Mouse (Mus musculus) spleen, adult 2 months (tissue): ENCODE measurements around the gene 1700020N01Rik. TPM values are rescaled to one million over a fixed set of nuclear protein-coding genes. Genes with fewer than 3 reads are reported as not detected.

Experiments
- DNase-seq, 2 experiments: peaks; one replicate each; pipeline versions ENCODE4 v3.0.0 to v3.0.0-alpha.2; 2012 to 2021; ENCODE audit warnings: low spot score in 2 of 2, low read depth in 1 of 2
- H3K27ac ChIP-seq: fragments of 200-500 bp; 2 replicates; pipeline ENCODE4 v1.5.1; 2012; ENCODE audit warnings: low read length, inconsistent platforms; ENCODE audit not compliant: insufficient read depth
- H3K27me3 ChIP-seq: fragments of 200-500 bp; 2 replicates; pipeline ENCODE4 v1.6.1; 2012; ENCODE audit warnings: mild to moderate bottlenecking, moderate library complexity, low read length, inconsistent platforms; ENCODE audit not compliant: control insufficient read depth, insufficient read depth
- H3K36me3 ChIP-seq: fragments of 200-500 bp; 2 replicates; pipeline ENCODE4 v1.6.1; 2012; ENCODE audit warnings: mild to moderate bottlenecking, low read length, inconsistent platforms; ENCODE audit not compliant: control insufficient read depth, insufficient read depth
- H3K4me1 ChIP-seq: fragments of 200-500 bp; 2 replicates; pipeline ENCODE4 v1.6.1; 2011; ENCODE audit warnings: inconsistent platforms; ENCODE audit not compliant: control insufficient read depth, insufficient read depth, insufficient read length
- H3K4me3 ChIP-seq: fragments of 200-500 bp; 2 replicates; pipeline ENCODE4 v1.5.1; 2011; ENCODE audit warnings: mild to moderate bottlenecking, inconsistent platforms; ENCODE audit not compliant: insufficient read depth, insufficient read length; ENCODE audit errors: extremely low read depth
- CTCF ChIP-seq: fragments of 200-500 bp; IDR thresholded peaks from 2 replicates; pipeline ENCODE4 v1.5.1; 2011; ENCODE audit warnings: mild to moderate bottlenecking, inconsistent platforms; ENCODE audit not compliant: insufficient read depth, insufficient read length, insufficient replicate concordance; ENCODE audit errors: extremely low read depth
- POLR2A ChIP-seq: fragments of 200-500 bp; IDR thresholded peaks from 2 replicates; pipeline ENCODE4 v1.6.1; 2011; ENCODE audit warnings: low read depth, low read length, inconsistent platforms
- WGBS: fragments of 180-500 bp; shearing (Covaris S2); methylation state at CpG from one replicate; pipeline ENCODE4 v1.1.7; 2018; 5-methylcytosine and 5-hydroxymethylcytosine counted together
- polyA plus RNA-seq: library from polyadenylated mRNA; depleted of rRNA; stranded (reverse); fragments of >200 nt; gene quantifications from 2 replicates; pipeline ENCODE4 v1.2.3, GENCODE M21; 2012

The 1700020N01Rik gene
- polyA plus RNA-seq, 1 experiment: not detected

DNA sequence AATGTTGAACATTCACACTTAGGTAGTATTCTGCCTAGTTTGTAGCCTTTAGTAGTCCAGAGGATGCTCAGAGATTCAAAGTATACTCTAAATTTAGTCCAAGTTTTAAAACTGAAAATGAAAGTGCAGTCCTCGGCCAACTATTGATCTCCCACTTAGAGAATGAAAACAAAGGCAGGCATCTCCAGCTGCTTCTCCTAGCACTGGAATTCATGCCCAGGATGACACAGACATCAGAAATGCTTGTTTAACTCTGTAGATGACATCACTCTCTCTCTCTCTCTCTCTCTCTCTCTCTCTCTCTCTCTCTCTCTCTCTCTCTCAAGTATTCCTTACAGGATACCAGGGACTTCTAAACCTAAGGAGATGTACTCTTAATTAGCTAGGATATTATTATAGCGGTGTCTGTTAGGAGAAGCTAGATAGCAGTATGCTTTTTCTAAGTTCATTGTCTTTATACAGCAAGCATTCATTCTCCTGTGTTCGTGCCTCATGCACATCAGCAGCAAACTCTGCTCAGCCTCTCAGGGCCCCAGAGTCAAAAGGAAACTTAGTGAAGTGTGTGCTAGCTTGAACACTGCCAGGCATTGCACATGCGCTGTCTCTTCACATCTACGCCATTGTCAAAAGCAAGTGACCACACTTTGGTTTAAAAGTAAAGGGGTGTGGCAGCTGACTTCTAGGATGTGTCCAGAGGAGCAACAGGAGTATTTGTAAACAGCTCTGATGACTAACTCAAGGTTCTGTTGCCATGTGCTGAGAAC lies 26.0 kb downstream of the 1700020N01Rik start:
- DNase-seq: no peak
- TF ChIP-seq POLR2A: no peak
- TF ChIP-seq CTCF: no peak
- no peaks in the 10 kb centered on the region for H3K36me3 ChIP-seq
- no peaks in the 10 kb centered on the region for H3K27me3 ChIP-seq
- WGBS: 71% methylated on average over 5 of the region's 5 CpGs
- no peak overlapping the region for H3K27ac ChIP-seq
- peaks cover 2% of the 10 kb centered on the region; the same call in 1 of the 2 replicates for H3K4me1 ChIP-seq
- H3K4me3 ChIP-seq: peak overlapping the region; percentile 30

DNA sequence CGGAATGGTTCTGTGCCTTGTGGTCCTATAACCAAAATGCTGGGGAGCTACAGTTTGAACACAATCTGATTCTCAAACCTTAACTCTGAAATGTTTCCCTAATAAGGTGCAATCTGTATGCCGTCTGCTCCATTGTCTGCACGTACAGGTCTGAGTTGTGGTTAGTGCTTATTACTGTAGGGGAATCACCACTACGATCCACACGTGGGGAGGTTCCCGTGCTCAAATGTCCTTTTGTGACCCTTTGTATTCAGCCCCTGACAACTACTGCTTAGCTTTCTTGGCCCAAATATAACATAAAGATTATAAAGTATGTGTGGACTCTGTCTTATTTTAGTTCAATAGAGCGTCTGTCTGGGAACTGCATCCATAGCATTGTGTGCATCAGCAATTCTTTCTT lies 29.1 kb downstream of the 1700020N01Rik start:
- Histone ChIP-seq H3K4me3 (no peak overlapping the region), H3K27me3 (no peaks in the 10 kb centered on the region), H3K4me1 (peaks cover 2% of the 10 kb centered on the region; the same call in 1 of the 2 replicates), H3K36me3 (no peaks in the 10 kb centered on the region), H3K27ac (no peak overlapping the region)
- 85% methylated on average over 7 of the region's 7 CpGs for WGBS
- DNase-seq: no peak
- TF ChIP-seq POLR2A: no peak
- no peak for TF ChIP-seq CTCF

- no peak for TF ChIP-seq POLR2A
- TF ChIP-seq CTCF: no peak
- Histone ChIP-seq H3K36me3 (no peaks in the 10 kb centered on the region), H3K4me1 (no peaks in the 10 kb centered on the region), H3K27me3 (no peaks in the 10 kb centered on the region), H3K4me3 (no peak overlapping the region), H3K27ac (no peak overlapping the region)
- no peak for DNase-seq
- 79% methylated on average over 5 of the region's 5 CpGs for WGBS
Observed at GRCm38 (mm10) chr10:21628555-21628954, 35.6 kb downstream of the 1700020N01Rik start.

DNA sequence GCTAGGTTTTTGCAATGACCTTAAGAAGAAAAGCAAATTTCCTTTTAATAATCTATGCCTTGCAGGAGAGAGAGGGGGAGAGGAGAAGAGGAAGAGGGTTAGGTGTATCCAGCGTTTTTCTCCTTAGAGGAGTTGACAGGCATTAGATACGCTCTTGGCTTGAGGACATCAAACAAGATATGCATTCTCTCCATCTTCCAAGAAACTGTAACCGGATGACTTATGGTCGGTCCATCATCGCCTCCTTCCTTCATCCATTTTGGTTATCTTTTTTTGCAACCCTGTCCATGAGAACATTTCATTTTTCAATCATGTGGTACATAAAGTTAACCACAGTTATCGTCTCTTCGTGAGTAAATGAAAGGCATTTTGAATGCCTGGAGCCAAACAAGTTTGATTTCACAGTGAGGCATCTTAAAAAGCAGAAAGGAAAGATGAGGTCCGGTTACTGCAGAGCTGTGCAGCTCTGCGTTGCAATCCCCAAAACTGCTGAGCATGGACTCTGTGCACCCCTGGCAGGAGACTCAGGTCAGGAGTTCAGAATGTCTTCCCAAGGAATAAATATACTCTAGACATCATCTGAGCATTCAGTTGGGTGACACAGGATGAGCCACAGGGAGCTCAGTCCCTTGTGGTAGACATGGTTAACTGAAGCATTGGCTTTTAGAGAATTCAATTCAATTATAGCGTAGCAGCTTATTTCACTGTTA lies 36.2 kb downstream of the 1700020N01Rik start:
- TF ChIP-seq POLR2A (no peak), CTCF (no peak)
- Histone ChIP-seq H3K27me3 (no peaks in the 10 kb centered on the region), H3K27ac (no peak overlapping the region), H3K36me3 (no peaks in the 10 kb centered on the region), H3K4me1 (no peaks in the 10 kb centered on the region), H3K4me3 (no peak overlapping the region)
- DNase-seq: no peak
- 91% methylated on average over 10 of the region's 10 CpGs for WGBS

DNA sequence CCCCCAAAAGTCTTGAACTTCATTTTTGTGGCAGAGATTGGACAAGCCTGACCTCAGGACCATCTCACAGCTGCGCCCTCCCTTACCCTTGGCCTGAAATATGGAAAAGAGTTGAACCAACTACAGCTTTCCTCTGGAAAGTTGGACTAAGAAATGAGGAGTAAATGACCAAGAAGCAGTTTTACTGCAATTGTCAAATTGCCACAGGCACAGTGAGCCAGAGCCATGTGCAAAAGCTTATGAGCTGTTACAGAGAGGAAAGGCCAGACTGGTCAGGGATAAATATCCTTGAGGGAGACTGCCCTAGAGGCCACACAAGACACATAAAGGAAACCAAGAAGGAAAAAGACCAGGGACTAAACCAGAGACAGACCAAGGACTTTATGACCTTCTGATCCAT lies 38.5 kb downstream of the 1700020N01Rik start:
- H3K36me3 ChIP-seq: no peaks in the 10 kb centered on the region
- H3K4me1 ChIP-seq: no peaks in the 10 kb centered on the region
- no peak for TF ChIP-seq CTCF
- TF ChIP-seq POLR2A: no peak
- no peaks in the 10 kb centered on the region for H3K27me3 ChIP-seq
- no peak for DNase-seq
- H3K4me3 ChIP-seq: no peak overlapping the region
- H3K27ac ChIP-seq: no peak overlapping the region
- WGBS: 94% methylated on average over 1 of the region's 1 CpGs

DNA sequence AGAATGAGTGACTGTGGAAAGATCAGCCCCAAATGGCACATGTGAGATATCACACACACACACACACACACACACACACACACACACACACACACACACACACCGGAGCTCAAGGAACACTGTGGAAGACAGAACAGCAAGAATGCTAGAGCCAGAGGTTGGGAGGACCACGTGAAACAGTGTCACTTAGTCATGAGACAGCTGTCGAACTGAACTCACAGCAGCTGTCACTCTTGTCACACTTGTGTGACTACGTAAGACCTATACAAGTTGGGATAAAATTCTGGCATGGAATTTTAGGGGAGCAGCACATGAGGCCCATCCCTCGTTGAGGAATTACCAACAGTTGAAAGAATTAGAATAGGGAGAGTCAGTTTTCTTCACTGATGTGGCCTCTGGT lies 39.7 kb downstream of the 1700020N01Rik start:
- Histone ChIP-seq H3K27ac (no peak overlapping the region), H3K36me3 (no peaks in the 10 kb centered on the region), H3K27me3 (no peaks in the 10 kb centered on the region), H3K4me1 (no peaks in the 10 kb centered on the region), H3K4me3 (no peak overlapping the region)
- 84% methylated on average over 5 of the region's 5 CpGs for WGBS
- DNase-seq: no peak
- no peak for TF ChIP-seq POLR2A
- no peak for TF ChIP-seq CTCF

DNA sequence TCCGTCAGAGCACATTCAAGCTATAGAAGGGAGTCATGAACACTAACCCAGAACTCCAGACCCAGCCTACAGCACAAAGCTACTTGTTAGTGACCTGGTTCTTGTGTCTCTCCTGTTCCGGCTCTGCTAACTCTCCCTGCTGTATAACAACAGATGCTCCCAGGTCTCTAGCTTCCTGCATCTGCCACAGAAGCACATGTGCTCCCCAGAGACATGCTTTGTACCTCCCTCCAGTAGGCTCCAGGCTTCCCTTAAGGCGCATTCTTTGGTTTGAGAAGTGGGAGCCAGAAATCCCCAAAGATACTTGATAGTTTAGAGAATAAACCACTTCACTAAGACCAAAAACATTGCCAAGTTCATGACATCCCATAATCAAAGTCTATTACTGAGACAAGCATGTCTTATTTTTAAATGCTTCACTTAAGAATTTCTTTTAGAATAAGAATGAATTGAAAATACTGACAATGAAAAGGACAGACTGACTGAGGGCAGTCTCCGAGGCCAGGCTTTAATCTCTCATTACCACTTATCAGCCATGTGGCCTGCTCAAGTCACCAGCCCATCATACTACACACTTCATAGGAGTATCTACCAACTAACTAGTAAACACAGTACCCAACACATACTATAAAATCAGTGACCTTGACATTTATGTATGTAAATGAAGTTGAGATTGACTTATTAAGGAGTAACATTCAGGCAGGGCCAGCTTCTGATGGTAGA lies 43.2 kb downstream of the 1700020N01Rik start:
- Histone ChIP-seq H3K27ac (no peak overlapping the region), H3K4me3 (no peak overlapping the region), H3K4me1 (no peaks in the 10 kb centered on the region), H3K27me3 (no peaks in the 10 kb centered on the region), H3K36me3 (no peaks in the 10 kb centered on the region)
- DNase-seq: no peak
- no peak for TF ChIP-seq CTCF
- TF ChIP-seq POLR2A: no peak
- WGBS: 63% methylated on average over 4 of the region's 4 CpGs
